Comparison of ENCODE assay signal across 8 mouse cellular contexts in the genomic region with DNA sequence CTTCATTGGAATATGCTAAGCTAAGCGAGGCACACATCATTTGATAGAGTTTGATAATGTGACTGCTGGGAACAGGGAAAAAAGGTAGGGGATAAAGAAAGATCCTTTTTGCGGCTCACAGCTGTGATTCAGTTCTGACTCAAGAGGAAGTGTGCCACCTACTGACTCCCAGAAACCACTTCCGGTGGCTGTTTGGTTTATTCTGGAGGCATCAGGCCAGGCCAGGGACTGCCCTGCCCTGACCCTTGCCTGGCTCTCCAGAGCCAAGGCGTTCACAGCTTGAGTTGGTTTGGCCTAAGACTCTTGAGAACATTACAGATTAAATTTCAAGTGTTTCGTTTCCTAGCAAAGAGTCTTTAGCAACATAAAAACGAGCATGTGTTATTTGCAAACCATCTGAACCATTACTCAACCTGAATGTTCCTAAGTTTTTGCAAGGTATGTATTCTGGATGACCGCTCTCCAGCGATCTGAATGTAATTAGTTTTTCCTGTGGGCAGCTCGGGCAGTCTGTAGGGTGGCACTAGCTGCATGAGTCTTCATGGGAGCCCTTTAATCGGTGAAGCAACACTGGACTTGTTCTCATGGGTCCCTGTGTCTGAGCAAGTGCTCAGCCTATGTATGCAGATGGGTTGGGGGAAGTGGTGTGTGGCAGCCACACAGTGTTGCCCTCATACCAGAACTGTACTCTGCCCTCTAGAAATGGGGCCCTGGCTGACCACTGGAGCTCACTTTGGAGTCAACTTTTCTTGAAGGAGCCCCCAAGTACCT. TPM values are rescaled to one million over a fixed set of nuclear protein-coding genes. Genes with fewer than 3 reads are reported as not detected.
DNase-seq lines count a peak whose midpoint lies in the region; ATAC-seq lines count a peak whose summit lies in the region.

No protein-coding gene starts in this region.

- DNase-seq in right cerebral cortex, postnatal 25 days = peak; percentile 14
- no peak for DNase-seq in right cerebral cortex, postnatal 14 days
- DNase-seq in adrenal gland, postnatal 14 days = peak; percentile 83
- no peak for DNase-seq in heart, embryonic 10.5 days (ENCODE audit: low spot score)
- peak; percentile 48 for DNase-seq in large intestine, adult 2 months (ENCODE audit: low read depth, low spot score)
- DNase-seq in skeletal muscle tissue, adult 2 months (ENCODE audit: low read depth, low spot score) = peak; percentile 94
- DNase-seq in cerebellum, postnatal 25 days = no peak

- 66% methylated on average over 10 of the region's 10 CpGs for WGBS in heart, embryonic 10.5 days
- 54% methylated on average over 10 of the region's 10 CpGs for WGBS in large intestine, adult 2 months

- no peaks in the 10 kb centered on the region for H3K36me3 ChIP-seq in heart, embryonic 10.5 days

- H3K27ac ChIP-seq in heart, embryonic 10.5 days = 0 out of 2 replicates have a peak overlapping the region, but pooled peaks have one; percentile 42

- no peak overlapping the region for H3K4me3 ChIP-seq in heart, embryonic 10.5 days

- no peaks in the 10 kb centered on the region for H3K27me3 ChIP-seq in heart, embryonic 10.5 days (ENCODE audit: insufficient read depth, poor library complexity, severe bottlenecking)

- peaks cover 10% of the 10 kb centered on the region for H3K4me1 ChIP-seq in heart, embryonic 10.5 days

- no peaks in the 10 kb centered on the region for H3K9me3 ChIP-seq in heart, embryonic 10.5 days

- ATAC-seq in cerebellum, adult (ENCODE audit: insufficient number of reproducible peaks, low FRiP score, low TSS enrichment) = no peak

RNA-seq across cellular contexts. Expression of a gene that starts 57.9 kb away (rescaled TPM):
- total RNA-seq in adrenal gland, postnatal 14 days (2021) = 107 and 117 TPM in 2 replicates
- 52.4 and 54.2 TPM in 2 replicates for polyA plus RNA-seq in heart, embryonic 10.5 days (2016; fragmentation: Nextera tagmentation; extraction: Ambion mirVana)
- 12.8 and 15.5 TPM in 2 replicates for polyA plus RNA-seq in large intestine, adult 2 months (2012; rRNA removed)

Comparison
In these comparisons a context has a peak if more than half of its experiments do, and no peak if none do; other contexts are left out.
1. DNase-seq: peak in right cerebral cortex, postnatal 25 days (single experiment), adrenal gland, postnatal 14 days (single experiment), large intestine, adult 2 months (single experiment) and skeletal muscle tissue, adult 2 months (single experiment); none in right cerebral cortex, postnatal 14 days (single experiment), heart, embryonic 10.5 days (single experiment) and cerebellum, postnatal 25 days (0 of 2).